9 mouse cellular contexts compared by ENCODE assay signal in the genomic region with DNA sequence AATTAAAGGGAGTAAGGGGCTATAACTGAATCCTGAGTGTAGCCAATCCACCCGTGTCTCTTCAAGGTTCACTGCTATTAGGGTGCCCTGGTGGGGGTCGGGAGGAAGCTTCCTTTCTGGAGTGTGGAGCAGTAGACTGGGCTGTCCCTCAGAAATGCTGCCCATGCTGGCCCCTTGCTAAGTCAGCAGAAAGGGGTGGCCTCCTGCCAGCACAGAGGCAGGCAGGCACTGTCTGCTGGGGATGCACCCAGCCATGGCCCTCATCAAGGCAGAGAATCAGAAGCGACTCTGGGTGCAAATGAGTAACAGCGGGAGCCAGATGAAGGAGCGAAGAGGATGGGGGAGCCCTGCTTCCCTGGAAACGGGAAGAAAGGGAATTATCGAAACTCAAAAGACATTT.
DNase-seq lines count a peak whose midpoint lies in the region; ATAC-seq and TF ChIP-seq lines count a peak whose summit lies in the region.
"Had no signal": no experiment of that assay in that cellular context is flagged by ENCODE, and none has a peak within 500 bp of the region (broad histone marks: within the 10 kb centered on the region; RNA-seq: fewer than 3 reads in every experiment).

No protein-coding gene starts in this region.

- H3K27ac ChIP-seq in kidney, embryonic 14.5 days (ENCODE audit: low read depth, low read length), result no peak overlapping the region
- peak overlapping the region; percentile 79 for H3K27ac ChIP-seq in forebrain, postnatal 0 days (ENCODE audit: low read depth, low read length)
- no peak overlapping the region for H3K27ac ChIP-seq in kidney, embryonic 16.5 days (ENCODE audit: low read length)
- H3K27ac ChIP-seq in neural tube, embryonic 12.5 days, result peak overlapping the region; percentile 11; the same call in 1 of the 2 replicates
- H3K27ac ChIP-seq in lung, postnatal 0 days (ENCODE audit: low read length), result no peak overlapping the region
- H3K27ac ChIP-seq: stomach, embryonic 15.5 days had no signal

- no peaks in the 10 kb centered on the region for H3K27me3 ChIP-seq in kidney, embryonic 14.5 days (ENCODE audit: control insufficient read depth, insufficient read depth, low read length)
- H3K27me3 ChIP-seq in forebrain, postnatal 0 days (ENCODE audit: insufficient read depth, low read length), result no peaks in the 10 kb centered on the region
- no peaks in the 10 kb centered on the region for H3K27me3 ChIP-seq in kidney, embryonic 16.5 days (ENCODE audit: insufficient read depth, low read length)
- no peaks in the 10 kb centered on the region for H3K27me3 ChIP-seq in neural tube, embryonic 12.5 days (replicated peaks)
- H3K27me3 ChIP-seq in lung, postnatal 0 days (replicated peaks; ENCODE audit: insufficient read depth, low read length), result no peaks in the 10 kb centered on the region
- H3K27me3 ChIP-seq: stomach, embryonic 15.5 days had no signal

- no peak for TF ChIP-seq EP300 in lung, postnatal 0 days (IDR thresholded peaks at IDR 0.05)

- no peaks in the 10 kb centered on the region for H3K9me3 ChIP-seq in kidney, embryonic 14.5 days (ENCODE audit: control insufficient read depth, low read length)
- no peaks in the 10 kb centered on the region for H3K9me3 ChIP-seq in forebrain, postnatal 0 days (ENCODE audit: low read length)
- H3K9me3 ChIP-seq in kidney, embryonic 16.5 days (ENCODE audit: low read length), result peaks cover 5% of the 10 kb centered on the region; the same call in 1 of the 2 replicates
- H3K9me3 ChIP-seq in neural tube, embryonic 12.5 days, result no peaks in the 10 kb centered on the region; the same call in 1 of the 2 replicates
- no peaks in the 10 kb centered on the region for H3K9me3 ChIP-seq in lung, postnatal 0 days (ENCODE audit: low read length)
- H3K9me3 ChIP-seq: stomach, embryonic 15.5 days had no signal

- H3K4me2 ChIP-seq in kidney, embryonic 14.5 days (replicated peaks; ENCODE audit: low read depth, low read length), result no peak overlapping the region
- H3K4me2 ChIP-seq in forebrain, postnatal 0 days (ENCODE audit: low read depth), result 0 out of 2 replicates have a peak overlapping the region, but pooled peaks have one; percentile 54
- H3K4me2 ChIP-seq in kidney, embryonic 16.5 days (replicated peaks; ENCODE audit: low read depth, low read length), result no peak overlapping the region
- no peak overlapping the region; the same call in 1 of the 2 replicates for H3K4me2 ChIP-seq in neural tube, embryonic 12.5 days (replicated peaks)
- no peak overlapping the region for H3K4me2 ChIP-seq in lung, postnatal 0 days (replicated peaks; ENCODE audit: low read depth, low read length)
- H3K4me2 ChIP-seq: stomach, embryonic 15.5 days had no signal

- no peak for TF ChIP-seq CTCF in forebrain, postnatal 0 days (IDR thresholded peaks at IDR 0.05; ENCODE audit: low read depth)
- no peak for TF ChIP-seq CTCF in lung, postnatal 0 days (IDR thresholded peaks at IDR 0.05)

- 0 out of 2 replicates have a peak, but pooled peaks cover 2% of the 10 kb centered on the region for H3K36me3 ChIP-seq in kidney, embryonic 14.5 days (ENCODE audit: control insufficient read depth, insufficient read depth, low read length)
- H3K36me3 ChIP-seq in forebrain, postnatal 0 days (ENCODE audit: insufficient read depth), result no peaks in the 10 kb centered on the region
- peaks cover 4% of the 10 kb centered on the region; the same call in 1 of the 2 replicates for H3K36me3 ChIP-seq in kidney, embryonic 16.5 days (ENCODE audit: insufficient read depth, low read length)
- H3K36me3 ChIP-seq in neural tube, embryonic 12.5 days, result no peaks in the 10 kb centered on the region
- no peaks in the 10 kb centered on the region for H3K36me3 ChIP-seq in lung, postnatal 0 days (ENCODE audit: insufficient read depth, low read length)
- H3K36me3 ChIP-seq: stomach, embryonic 15.5 days had no signal

- no peak for ATAC-seq in kidney, embryonic 14.5 days (ENCODE audit: low FRiP score, low TSS enrichment)
- 0 out of 2 replicates have a peak, but pooled peaks have one; percentile 9 for ATAC-seq in forebrain, postnatal 0 days
- peak; percentile 42; the same call in 1 of the 2 replicates for ATAC-seq in kidney, embryonic 16.5 days (ENCODE audit: low FRiP score, low TSS enrichment)
- ATAC-seq in neural tube, embryonic 12.5 days (ENCODE audit: low FRiP score, low read depth), result no peak
- no peak for ATAC-seq in lung, postnatal 0 days

- no peak overlapping the region for H3K4me3 ChIP-seq in kidney, embryonic 14.5 days (ENCODE audit: low read length)
- H3K4me3 ChIP-seq in forebrain, postnatal 0 days (ENCODE audit: low read depth, low read length), result no peak overlapping the region
- H3K4me3 ChIP-seq in kidney, embryonic 16.5 days (ENCODE audit: low read length), result no peak overlapping the region
- H3K4me3 ChIP-seq in neural tube, embryonic 12.5 days, result no peak overlapping the region
- no peak overlapping the region for H3K4me3 ChIP-seq in lung, postnatal 0 days (ENCODE audit: low read depth, low read length)
- H3K4me3 ChIP-seq: stomach, embryonic 15.5 days had no signal

- peak; percentile 57 for DNase-seq in kidney, adult 11 months
- peak; percentile 35 for DNase-seq in forebrain, postnatal 0 days
- no peak for DNase-seq in layer of hippocampus, postnatal 14 days (ENCODE audit: low spot score in 2 of 2)
- no peak for DNase-seq in lung, postnatal 36 days
- no peak for DNase-seq in lung, postnatal 0 days (ENCODE audit: low spot score)

- no peak overlapping the region for H3K9ac ChIP-seq in kidney, embryonic 14.5 days (ENCODE audit: low read depth, low read length)
- peak overlapping the region; percentile 19; the same call in 1 of the 2 replicates for H3K9ac ChIP-seq in forebrain, postnatal 0 days
- no peak overlapping the region for H3K9ac ChIP-seq in kidney, embryonic 16.5 days (replicated peaks; ENCODE audit: low read length)
- no peak overlapping the region for H3K9ac ChIP-seq in neural tube, embryonic 12.5 days
- no peak overlapping the region for H3K9ac ChIP-seq in lung, postnatal 0 days (replicated peaks; ENCODE audit: low read depth)
- H3K9ac ChIP-seq: stomach, embryonic 15.5 days had no signal

- 47% methylated on average over 7 of the region's 7 CpGs for WGBS in kidney, embryonic 14.5 days
- 9% methylated on average over 7 of the region's 7 CpGs for WGBS in forebrain, postnatal 0 days
- WGBS in kidney, embryonic 16.5 days, result 50% methylated on average over 7 of the region's 7 CpGs
- 22% methylated on average over 7 of the region's 7 CpGs for whole genome bisulfite sequencing in neural tube, embryonic 12.5 days
- 67% methylated on average over 7 of the region's 7 CpGs for WGBS in lung, postnatal 0 days

- no peaks in the 10 kb centered on the region; the same call in 1 of the 2 replicates for H3K4me1 ChIP-seq in kidney, embryonic 14.5 days (ENCODE audit: control insufficient read depth, insufficient read depth, low read length)
- H3K4me1 ChIP-seq in forebrain, postnatal 0 days (ENCODE audit: insufficient read depth), result peaks cover 15% of the 10 kb centered on the region
- peaks cover 9% of the 10 kb centered on the region; the same call in 1 of the 2 replicates for H3K4me1 ChIP-seq in kidney, embryonic 16.5 days (ENCODE audit: insufficient read depth, low read length)
- H3K4me1 ChIP-seq in neural tube, embryonic 12.5 days, result peaks cover 23% of the 10 kb centered on the region
- no peaks in the 10 kb centered on the region for H3K4me1 ChIP-seq in lung, postnatal 0 days (ENCODE audit: insufficient read depth, low read depth, low read length)

Comparison
In these comparisons a context has a peak if more than half of its experiments do, and no peak if none do; other contexts are left out.
1. ATAC-seq: peak in forebrain, postnatal 0 days (single experiment) and kidney, embryonic 16.5 days (single experiment); none in kidney, embryonic 14.5 days (single experiment), neural tube, embryonic 12.5 days (single experiment) and lung, postnatal 0 days (single experiment).
2. DNase-seq: peak in kidney, adult 11 months (single experiment) and forebrain, postnatal 0 days (single experiment); none in layer of hippocampus, postnatal 14 days (0 of 2), lung, postnatal 36 days (single experiment) and lung, postnatal 0 days (single experiment).
3. H3K27ac ChIP-seq: peak in forebrain, postnatal 0 days (single experiment) and neural tube, embryonic 12.5 days (single experiment); none in kidney, embryonic 14.5 days (single experiment), kidney, embryonic 16.5 days (single experiment) and lung, postnatal 0 days (single experiment).